Mouse (Mus musculus) spleen, postnatal 10 days (tissue): Measurements from ENCODE around the gene Phldb3.
A peak's percentile ranks its signal among the peaks of the same experiment; 100 is the strongest.
"Not testable (repeated sequence)": the region's sequence is repeated elsewhere in the genome, so short reads cannot be mapped to it uniquely, and the experiment has no call there.

Experiments used
- DNase-seq, 2 experiments: peaks; one replicate each; pipeline ENCODE4 v3.0.0; 2021 to 2022; ENCODE audit warnings: low spot score in 2 of 2

The Phldb3 gene

GRCm38 (mm10) chr7:24594309-24594803 is 16.2 kb upstream of the Phldb3 start:
- DNase-seq = no peak

GRCm38 (mm10) chr7:24595464-24595863 is 15.1 kb upstream of the Phldb3 start:
- no peak for DNase-seq

GRCm38 (mm10) chr7:24598121-24598520 is 12.4 kb upstream of the Phldb3 start:
- DNase-seq = no peak

GRCm38 (mm10) chr7:24599211-24600067 is 11.1 kb upstream of the Phldb3 start:
- peak in 1 of 2 experiments; percentile 63 for DNase-seq

- peak; percentile 89 to 96 for DNase-seq
These were observed 9.5 kb upstream of the Phldb3 start for GRCm38 (mm10) chr7:24600941-24601597.

- DNase-seq = no peak
These were observed 5.0 kb upstream of the Phldb3 start for GRCm38 (mm10) chr7:24605561-24605960.

GRCm38 (mm10) chr7:24606046-24606445 is 4.5 kb upstream of the Phldb3 start:
- DNase-seq = no peak

GRCm38 (mm10) chr7:24608017-24608416 is 2.5 kb upstream of the Phldb3 start:
- peak in 1 of 2 experiments; percentile 74 for DNase-seq

GRCm38 (mm10) chr7:24608561-24608960 is 2.0 kb upstream of the Phldb3 start:
- DNase-seq = no peak

- peak; percentile 95 for DNase-seq
These were observed 424 bp downstream of the Phldb3 start for GRCm38 (mm10) chr7:24610879-24611494.

- no peak for DNase-seq
These were observed 1.1 kb downstream of the Phldb3 start for GRCm38 (mm10) chr7:24611709-24612108.

GRCm38 (mm10) chr7:24612308-24612910 is 1.8 kb downstream of the Phldb3 start:
- DNase-seq = no peak

- no peak for DNase-seq
These were observed 4.3 kb downstream of the Phldb3 start for GRCm38 (mm10) chr7:24614816-24615215.

GRCm38 (mm10) chr7:24617763-24618162 is 7.2 kb downstream of the Phldb3 start:
- DNase-seq = no peak

- DNase-seq = not testable (repeated sequence)
These were observed 7.8 kb downstream of the Phldb3 start for GRCm38 (mm10) chr7:24618374-24618773.

GRCm38 (mm10) chr7:24619671-24620397 is 9.3 kb downstream of the Phldb3 start:
- DNase-seq = no peak

GRCm38 (mm10) chr7:24621193-24621592 is 10.6 kb downstream of the Phldb3 start:
- DNase-seq = no peak

GRCm38 (mm10) chr7:24622967-24623366 is 12.4 kb downstream of the Phldb3 start:
- no peak for DNase-seq

GRCm38 (mm10) chr7:24628685-24629610 is 18.4 kb downstream of the Phldb3 start:
- peak; percentile 57 to 86 for DNase-seq

- no peak for DNase-seq
These were observed 19.1 kb downstream of the Phldb3 start for GRCm38 (mm10) chr7:24629672-24630071.
